Mouse (Mus musculus) kidney, adult 9 months (tissue): ENCODE measurements around the gene 1700093K21Rik.
A peak's percentile ranks its signal among the peaks of the same experiment; 100 is the strongest.
"Not testable (repeated sequence)": the region's sequence is repeated elsewhere in the genome, so short reads cannot be mapped to it uniquely, and the experiment has no call there.

Experiments
- DNase-seq: peaks from one replicate; pipeline ENCODE4 v3.0.0; 2022

Gene 1700093K21Rik

DNA sequence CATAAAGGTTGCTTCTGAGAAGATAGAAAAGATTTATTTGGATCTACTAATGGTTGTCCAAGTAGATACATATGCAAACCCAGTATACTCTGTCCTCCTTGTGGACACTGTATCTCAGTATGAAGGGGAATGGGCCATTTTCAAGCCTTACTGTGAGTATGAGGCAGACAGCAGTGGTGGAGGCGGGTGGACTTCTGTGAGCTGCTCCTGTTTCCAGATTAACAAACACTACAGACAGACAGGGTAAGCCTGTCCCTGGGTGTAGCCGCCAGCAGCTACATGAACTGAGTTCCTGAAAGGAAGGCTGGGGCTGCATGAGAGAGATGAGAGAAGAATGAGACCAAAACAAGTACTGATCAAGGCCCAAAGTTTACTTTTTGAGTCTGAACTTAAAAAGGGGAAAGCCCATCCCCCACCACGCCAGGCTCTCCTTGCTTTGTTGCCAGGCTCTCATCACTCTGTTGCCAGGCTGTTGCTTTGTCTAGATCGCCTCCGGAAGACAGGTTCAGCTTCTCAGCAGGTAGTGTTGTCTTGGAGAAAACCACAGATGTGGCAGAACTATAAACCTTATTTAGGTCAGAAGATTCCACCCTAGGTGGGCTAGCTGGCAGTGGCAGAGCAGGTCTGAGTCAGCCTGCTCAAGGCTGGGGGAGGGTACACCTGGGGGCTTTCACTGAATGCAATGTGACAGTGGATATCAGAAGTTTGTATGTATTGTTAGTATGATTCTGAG lies at the start of gene 1700093K21Rik:
1700093K21Rik (minus strand) TSS at position 683 of the 733 bp plus-strand sequence.
- no peak for DNase-seq

DNA sequence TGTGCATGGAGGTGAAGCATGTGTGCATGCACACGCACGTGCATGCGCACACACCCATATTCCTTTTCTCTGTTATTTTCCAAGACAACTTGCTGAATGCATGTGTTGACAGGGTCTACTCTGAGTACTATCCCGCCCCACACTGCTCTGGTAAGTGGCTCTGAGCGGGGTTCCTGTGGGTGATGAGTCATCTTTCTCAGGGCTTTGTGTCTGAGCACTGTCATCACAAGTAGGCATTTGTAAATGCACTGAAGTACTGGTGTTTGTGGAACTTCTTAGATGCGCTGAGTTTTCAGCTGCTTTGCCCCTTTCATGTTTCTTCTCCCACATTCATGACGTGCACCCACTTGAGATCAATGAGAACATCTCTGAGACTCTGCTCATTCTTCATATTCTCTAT lies 49.2 kb upstream of the 1700093K21Rik start:
- DNase-seq: no peak

DNA sequence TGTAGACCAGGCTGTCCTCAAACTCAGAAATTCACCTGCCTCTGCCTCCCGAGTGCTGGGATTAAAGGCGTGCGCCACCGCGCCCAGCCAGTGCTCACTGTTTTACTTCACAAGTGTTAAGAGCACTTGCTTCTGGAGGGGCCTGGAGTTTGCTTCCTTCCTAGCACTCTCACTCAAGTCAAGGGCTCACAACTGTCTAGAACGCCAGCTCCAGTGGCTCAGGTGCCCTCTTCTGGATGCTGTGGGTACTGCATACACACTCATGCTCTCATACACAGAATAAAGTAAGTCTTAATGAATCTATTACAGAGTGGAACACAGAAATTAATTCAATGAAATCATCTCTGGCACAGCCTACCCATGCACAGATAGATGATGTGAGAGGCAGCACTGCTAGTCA lies 44.8 kb upstream of the 1700093K21Rik start:
- peak; percentile 86 for DNase-seq

DNA sequence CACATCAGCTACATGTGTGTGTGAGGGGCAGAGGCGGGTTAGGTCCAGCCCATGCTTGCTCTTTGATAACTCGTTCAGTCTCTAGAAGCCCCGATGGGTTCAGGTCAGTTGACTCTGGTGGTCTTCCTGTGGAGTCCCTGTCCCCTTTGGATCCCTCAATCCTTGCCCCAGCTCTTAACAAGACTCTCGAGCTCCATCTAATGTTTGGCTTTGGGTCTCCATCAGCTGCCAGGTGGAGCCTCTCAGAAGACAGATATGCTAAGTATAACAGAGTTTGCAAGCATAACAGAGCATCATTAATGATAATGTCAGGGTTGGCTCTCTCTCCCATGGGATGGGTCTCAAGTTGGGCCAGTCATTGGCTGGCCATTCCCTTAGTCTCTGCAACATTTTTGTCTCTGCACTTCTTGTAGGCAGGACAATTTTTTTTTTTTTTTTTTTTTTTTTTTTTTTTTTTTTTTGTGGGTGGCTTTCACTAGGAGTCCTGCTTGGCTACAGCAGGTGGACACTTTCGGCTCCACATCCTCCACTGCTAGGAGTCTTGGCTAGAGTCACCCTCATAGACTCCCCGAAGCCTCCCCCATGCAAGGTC lies 36.2 kb upstream of the 1700093K21Rik start:
- peak; percentile 13 for DNase-seq

DNA sequence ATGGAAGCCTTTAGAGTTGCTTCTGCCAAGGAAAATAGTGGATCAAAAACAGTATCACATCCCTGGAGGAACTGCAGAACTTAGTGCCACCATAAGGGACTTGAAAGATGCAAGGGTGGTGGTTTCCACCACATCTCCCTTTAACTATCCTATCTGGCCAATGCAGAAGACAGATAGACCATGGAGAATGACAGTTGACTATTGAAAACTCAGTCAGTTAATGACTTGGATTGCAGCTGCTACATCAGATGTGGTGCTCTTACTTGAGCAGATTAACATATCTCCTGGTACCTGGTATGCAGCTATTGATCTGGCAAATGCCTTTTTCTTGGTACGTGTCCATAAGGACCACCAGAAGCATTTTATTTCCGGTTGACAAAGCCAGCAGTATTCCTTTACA lies 16.5 kb upstream of the 1700093K21Rik start:
- no peak for DNase-seq

DNA sequence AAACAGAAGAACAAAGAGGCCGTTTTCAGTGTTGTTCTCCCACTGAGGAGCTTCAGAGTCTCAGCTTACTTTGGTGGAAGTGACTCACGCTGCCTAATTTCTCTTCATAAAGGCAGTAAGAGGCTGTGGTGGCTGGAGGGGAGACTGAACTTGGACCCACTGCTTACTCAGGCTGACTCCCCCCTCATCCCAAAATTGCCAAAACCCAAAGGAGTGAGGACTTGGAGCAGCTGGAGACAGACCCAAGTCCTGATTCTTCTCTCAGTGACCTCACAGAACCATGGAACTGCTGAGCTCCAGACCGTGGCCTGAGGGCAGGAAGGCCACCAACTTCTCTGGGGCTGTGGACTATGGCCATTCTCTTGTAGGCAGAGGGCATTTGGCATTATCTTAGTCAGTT lies 2.0 kb downstream of the 1700093K21Rik start:
- no peak for DNase-seq

DNA sequence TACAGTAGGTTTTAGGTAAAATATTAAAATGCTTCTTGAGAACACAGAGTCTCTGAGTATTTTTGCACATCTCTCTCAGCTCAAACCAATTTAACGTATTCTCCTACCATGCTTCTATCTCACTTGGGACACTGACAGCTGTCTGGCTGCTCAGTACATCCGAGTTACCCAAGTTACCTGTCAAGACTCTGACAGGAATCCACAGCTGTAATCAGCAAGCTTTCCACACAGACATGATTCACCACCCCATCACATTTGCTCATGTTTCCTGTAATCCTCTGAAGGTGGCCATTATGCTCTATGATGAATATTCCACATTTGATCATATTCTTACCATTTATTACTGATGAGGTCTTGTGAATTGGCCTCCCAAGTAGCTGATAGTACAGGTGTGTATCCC lies 5.6 kb downstream of the 1700093K21Rik start:
- DNase-seq: no peak

DNA sequence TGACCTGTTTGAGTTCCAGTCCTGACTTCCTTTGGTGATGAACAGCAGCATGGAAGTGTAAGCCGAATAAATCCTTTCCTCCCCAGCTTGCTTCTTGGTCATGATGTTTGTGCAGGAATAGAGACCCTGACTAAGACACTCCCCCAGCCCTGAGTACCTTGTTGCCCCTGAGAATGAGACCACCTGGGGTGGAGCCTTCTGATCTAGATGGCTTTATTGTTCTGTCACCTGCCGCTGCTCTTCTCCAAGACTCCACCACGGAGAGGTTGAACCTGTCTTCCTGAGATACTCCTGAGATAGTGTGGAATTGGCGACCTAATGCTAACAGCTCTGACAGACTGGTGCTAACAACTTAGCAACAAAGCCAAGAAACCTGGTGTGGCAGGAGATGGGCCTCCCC lies 6.2 kb downstream of the 1700093K21Rik start:
- not testable (repeated sequence) for DNase-seq

DNA sequence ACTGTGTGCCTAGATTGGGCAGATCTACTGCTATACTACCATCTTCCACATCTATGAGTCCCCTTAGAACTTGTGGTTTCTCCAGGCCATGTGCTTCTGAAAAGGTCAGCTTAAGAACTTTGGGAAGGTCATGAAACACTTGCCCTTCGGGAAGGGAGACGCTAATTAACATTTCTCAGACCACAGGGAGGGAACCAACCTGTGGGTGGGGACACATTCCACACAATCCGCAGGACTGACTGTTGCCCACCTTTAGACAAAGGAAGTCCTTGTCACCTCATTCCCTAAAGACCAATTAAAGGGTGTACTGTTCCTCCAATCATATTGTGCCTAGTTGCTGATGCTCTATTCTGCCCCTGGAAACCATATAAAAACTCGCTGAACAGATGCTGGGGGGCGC lies 16.2 kb downstream of the 1700093K21Rik start:
- DNase-seq: not testable (repeated sequence)

DNA sequence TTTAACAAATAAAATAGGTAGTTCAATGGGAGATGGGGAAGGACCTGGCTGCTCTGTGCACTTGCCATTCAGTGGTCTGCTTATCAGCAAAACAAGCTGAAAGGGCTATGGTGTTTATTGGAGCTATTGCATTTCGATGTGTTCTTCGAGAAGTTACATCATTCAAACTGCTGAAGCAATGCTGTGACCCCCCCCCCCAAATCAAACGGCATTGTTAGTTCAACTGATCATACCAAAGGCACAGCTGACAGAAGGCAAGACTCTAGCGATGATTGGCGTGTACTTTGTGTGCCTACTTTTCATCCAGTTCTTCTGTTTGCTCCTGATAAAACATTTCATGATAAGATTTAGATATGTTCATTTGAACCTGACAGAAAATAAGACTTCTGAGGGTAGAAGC lies 22.3 kb downstream of the 1700093K21Rik start:
- no peak for DNase-seq

DNA sequence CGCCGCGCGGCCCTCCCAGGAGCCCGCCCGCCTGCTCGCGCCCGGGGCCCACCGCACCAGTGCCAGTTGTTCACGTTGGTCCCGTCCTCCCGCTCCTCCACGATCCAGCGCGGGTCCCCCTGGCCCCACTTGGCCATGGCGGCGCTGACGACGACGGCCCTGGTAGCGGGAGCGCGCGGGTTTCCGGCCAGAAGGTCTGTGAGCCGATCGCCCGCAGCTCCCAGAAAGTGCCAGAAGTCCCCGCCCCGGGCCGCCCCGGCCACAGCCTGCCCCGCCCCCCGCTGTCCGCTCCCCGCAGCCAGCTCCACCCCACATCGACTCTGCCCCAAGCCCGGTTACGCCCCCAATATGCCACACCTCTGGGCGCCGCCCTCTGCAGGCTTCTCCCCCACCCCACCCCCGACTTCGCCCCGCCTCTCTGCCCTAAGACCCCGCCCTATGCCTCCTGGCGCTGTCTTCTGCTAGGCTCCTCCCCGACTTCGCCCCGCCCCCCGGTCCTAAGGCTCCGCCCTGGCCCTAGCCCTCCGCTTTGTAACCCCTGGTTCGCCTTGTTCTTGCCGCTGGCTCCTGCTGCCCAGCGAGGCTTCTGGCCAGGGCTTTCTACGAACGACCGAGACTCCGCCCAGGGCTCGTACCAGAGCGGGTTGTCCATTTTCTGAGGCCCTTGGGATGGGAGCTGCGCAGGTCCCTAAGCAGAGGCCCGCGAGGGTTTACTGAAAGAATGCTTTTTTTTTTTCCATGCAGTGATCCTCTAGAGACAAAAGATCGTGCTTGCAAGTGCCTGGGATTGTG lies 23.0 kb downstream of the 1700093K21Rik start, which contains the start of gene Ahsa2:
Ahsa2 (minus strand) TSS at position 313 of the 792 bp plus-strand sequence.
- DNase-seq: peak; percentile 97

DNA sequence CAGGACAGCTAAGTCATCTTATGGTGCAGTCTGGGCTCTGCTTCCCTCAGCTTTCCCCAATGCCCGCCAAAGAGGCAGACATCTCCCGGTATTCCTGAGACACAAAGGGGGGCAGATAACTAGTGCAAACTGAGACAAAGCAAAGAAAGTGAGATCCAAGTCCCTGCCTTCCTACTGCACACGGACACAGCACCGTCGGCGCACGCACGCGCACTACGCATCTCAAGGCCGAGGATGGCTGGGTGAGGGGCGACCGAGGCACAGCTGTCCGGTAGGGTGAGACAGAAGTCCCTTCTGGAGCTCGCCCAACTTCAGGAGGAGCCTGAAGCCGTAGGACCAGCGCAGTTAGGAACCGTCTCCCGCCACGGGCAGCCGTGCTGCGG lies 23.6 kb downstream of the 1700093K21Rik start:
- DNase-seq: peak; percentile 65

DNA sequence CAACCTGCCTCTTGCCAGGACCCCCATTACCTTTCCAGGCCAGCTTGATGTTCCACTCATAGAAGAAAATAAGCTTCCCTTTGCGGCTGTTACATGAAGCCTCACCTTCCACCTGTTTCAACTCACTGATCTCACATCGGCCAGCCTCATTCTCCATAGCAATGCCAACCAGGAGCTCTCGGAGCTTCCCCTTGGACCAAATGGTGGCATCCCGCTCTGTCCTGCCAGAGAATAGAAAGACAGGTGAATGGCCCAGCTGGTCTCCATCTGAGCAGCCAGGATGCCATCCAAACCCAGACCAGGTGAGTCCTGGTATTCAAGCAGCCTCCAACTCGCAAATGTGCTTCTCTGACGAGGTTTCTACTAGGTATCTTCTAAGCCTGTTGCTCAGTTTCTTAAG lies 24.3 kb downstream of the 1700093K21Rik start:
- DNase-seq: no peak

DNA sequence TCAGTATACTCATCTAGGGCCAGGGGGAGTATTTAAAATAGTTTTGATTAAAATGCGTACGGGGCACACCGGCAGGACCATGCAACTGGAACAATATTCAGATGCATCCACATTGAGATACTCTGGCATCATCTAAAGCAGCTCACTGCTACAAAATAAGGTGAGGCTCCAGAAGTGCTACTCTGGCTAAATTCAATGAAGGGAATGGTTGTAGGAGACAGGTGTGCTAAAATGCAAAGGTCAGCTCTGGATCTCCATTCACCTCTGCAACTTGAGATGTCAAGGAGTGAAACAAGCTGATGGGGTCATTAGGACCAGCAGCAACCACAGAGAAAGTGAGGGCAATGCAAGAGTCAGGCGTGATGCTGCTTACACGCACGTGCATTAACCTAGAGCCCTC lies 25.7 kb downstream of the 1700093K21Rik start:
- no peak for DNase-seq

DNA sequence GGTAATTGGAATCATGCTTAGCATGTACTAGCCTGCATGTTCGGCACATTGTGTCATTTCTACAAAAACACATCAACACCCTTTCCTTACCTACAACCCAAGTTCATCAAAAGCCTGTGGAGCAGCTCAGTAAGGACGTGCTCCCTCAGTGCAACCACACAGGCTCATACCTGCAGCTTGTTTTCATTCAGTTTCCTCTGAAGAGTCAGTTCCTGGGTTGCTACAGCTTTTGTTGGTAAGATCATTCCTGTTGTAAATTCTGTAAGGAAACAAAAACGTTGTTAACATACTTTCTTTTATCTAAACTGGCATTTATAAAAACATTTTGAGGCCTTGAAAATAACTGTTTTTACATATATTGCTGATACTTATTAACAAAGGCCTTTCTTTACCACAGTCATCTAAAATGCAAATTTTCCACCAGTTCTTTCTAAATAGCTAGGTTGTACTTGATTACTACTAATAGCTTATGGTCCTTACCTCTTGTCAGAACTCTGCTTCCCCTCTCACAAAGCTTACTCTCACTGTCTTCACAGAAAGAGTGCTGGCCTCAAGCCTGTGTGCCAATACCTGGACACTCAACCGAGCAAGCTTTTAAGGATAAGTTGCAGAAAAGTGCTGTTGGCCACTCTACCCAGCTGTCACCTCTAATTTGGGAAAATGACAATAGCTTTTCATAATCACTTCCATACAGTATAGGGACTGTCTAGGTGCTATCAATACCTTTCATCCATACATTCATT lies 28.7 kb downstream of the 1700093K21Rik start:
- no peak for DNase-seq

DNA sequence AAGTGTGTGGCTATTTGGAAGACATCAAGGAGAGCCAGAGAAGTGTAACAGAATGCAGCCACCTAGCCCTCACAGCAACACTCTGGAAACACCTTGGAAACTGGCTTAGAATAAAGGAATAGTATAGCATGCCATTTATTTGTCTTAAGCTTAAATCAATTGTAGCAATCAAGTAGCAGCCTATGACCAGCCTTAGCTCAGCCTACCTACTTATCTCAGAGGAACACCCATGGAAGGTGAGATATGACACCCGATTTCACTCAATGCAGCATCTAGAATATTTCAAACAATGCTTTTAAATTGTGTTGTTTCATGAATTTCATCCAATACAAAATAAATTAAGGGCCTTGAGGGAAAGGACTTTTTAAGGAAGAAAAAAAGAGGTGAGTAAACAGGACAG lies 31.0 kb downstream of the 1700093K21Rik start:
- DNase-seq: no peak
